Mouse (Mus musculus) cerebellum, adult 11-12 months (tissue): ENCODE data around the gene Ntng2.
A peak's percentile ranks its signal among the peaks of the same experiment; 100 is the strongest.

Experiments used
- DNase-seq: peaks from one replicate; pipeline ENCODE4 v3.0.0; 2022

Ntng2 gene

GRCm38 (mm10) chr2:29235026-29235425, 17.8 kb downstream of the Ntng2 start:
- DNase-seq, result no peak

- no peak for DNase-seq
Observed at GRCm38 (mm10) chr2:29234002-29234401, 18.8 kb downstream of the Ntng2 start.

- DNase-seq, result no peak
Observed at GRCm38 (mm10) chr2:29230191-29230835, 22.5 kb downstream of the Ntng2 start.

GRCm38 (mm10) chr2:29226671-29227070, 26.1 kb downstream of the Ntng2 start:
- DNase-seq, result no peak

- DNase-seq, result peak; percentile 52
Observed at GRCm38 (mm10) chr2:29223591-29224262, 29.1 kb downstream of the Ntng2 start.

- peak; percentile 48 for DNase-seq
Observed at GRCm38 (mm10) chr2:29222302-29222701, 30.5 kb downstream of the Ntng2 start.

- DNase-seq, result peak; percentile 60
Observed at GRCm38 (mm10) chr2:29218831-29219230, 34.0 kb downstream of the Ntng2 start.

GRCm38 (mm10) chr2:29217897-29218296, 34.9 kb downstream of the Ntng2 start:
- DNase-seq, result peak; percentile 100

- DNase-seq, result peak; percentile 51
Observed at GRCm38 (mm10) chr2:29217042-29217441, 35.8 kb downstream of the Ntng2 start.

- DNase-seq, result peak; percentile 85
Observed at GRCm38 (mm10) chr2:29216286-29217012, 36.4 kb downstream of the Ntng2 start.

GRCm38 (mm10) chr2:29206156-29206555, 46.6 kb downstream of the Ntng2 start:
- DNase-seq, result no peak

GRCm38 (mm10) chr2:29201223-29201955, 51.4 kb downstream of the Ntng2 start:
- no peak for DNase-seq

GRCm38 (mm10) chr2:29199909-29200308, 52.9 kb downstream of the Ntng2 start:
- DNase-seq, result peak; percentile 36

- peak; percentile 23 for DNase-seq
Observed at GRCm38 (mm10) chr2:29198446-29198845, 54.4 kb downstream of the Ntng2 start.

GRCm38 (mm10) chr2:29196844-29197243, 56.0 kb downstream of the Ntng2 start:
- DNase-seq, result no peak

GRCm38 (mm10) chr2:29194547-29195463, 58.0 kb downstream of the Ntng2 start:
- peak; percentile 85 for DNase-seq

GRCm38 (mm10) chr2:29193819-29194546, 58.8 kb downstream of the Ntng2 start:
- DNase-seq, result peak; percentile 46

- no peak for DNase-seq
Observed at GRCm38 (mm10) chr2:29192629-29193278, 60.1 kb downstream of the Ntng2 start.

- DNase-seq, result no peak
Observed at GRCm38 (mm10) chr2:29191216-29192215, 61.3 kb downstream of the Ntng2 start.
